Comparison of ENCODE assay signal across 15 mouse cellular contexts in the genomic region with DNA sequence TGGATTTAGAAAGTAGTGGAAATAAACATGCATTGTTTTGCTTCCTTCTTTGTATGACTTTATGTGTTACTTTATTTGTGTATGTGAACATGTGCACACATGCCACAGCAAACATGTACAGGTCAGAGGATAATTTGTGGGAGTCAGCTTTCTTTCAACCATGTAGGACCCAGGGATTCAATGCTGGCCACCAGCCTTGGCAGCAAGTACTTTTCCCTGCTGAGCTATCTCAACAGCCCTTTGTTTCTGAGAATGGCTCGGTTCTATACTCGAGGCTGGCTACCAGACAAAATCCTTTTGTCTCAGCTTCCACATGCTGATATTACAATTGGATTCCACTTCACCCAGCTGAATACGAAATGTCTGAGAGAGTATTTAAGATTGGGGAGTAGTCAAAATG.
DNase-seq lines count a peak whose midpoint lies in the region; ATAC-seq and TF ChIP-seq lines count a peak whose summit lies in the region.
"Had no signal": no experiment of that assay in that cellular context is flagged by ENCODE, and none has a peak within 500 bp of the region (broad histone marks: within the 10 kb centered on the region; RNA-seq: fewer than 3 reads in every experiment).

No protein-coding gene starts in this region.

- no peak overlapping the region for H3K4me3 ChIP-seq in hindbrain, postnatal 0 days (ENCODE audit: low read length)
- H3K4me3 ChIP-seq: embryonic facial prominence, embryonic 12.5 days; heart, embryonic 10.5 days; liver, embryonic 13.5 days; myocyte had no signal

- no peaks in the 10 kb centered on the region for H3K9me3 ChIP-seq in hindbrain, postnatal 0 days (ENCODE audit: low read length)
- H3K9me3 ChIP-seq: embryonic facial prominence, embryonic 12.5 days; heart, embryonic 10.5 days; liver, embryonic 13.5 days had no signal

- no peaks in the 10 kb centered on the region for H3K27me3 ChIP-seq in hindbrain, postnatal 0 days (ENCODE audit: insufficient read depth, low read length)
- H3K27me3 ChIP-seq: embryonic facial prominence, embryonic 12.5 days; liver, embryonic 13.5 days had no signal

- H3K36me3 ChIP-seq in hindbrain, postnatal 0 days (ENCODE audit: insufficient read depth, low read length), result no peaks in the 10 kb centered on the region
- H3K36me3 ChIP-seq: embryonic facial prominence, embryonic 12.5 days; G1E; heart, embryonic 10.5 days; liver, embryonic 13.5 days had no signal

- H3K9ac ChIP-seq in hindbrain, postnatal 0 days (replicated peaks; ENCODE audit: low read length), result no peak overlapping the region
- H3K9ac ChIP-seq: embryonic facial prominence, embryonic 12.5 days; liver, embryonic 13.5 days had no signal

- H3K4me2 ChIP-seq in hindbrain, postnatal 0 days (ENCODE audit: low read depth, low read length), result no peak overlapping the region
- H3K4me2 ChIP-seq: embryonic facial prominence, embryonic 12.5 days; liver, embryonic 13.5 days had no signal

- no peak for ATAC-seq in hindbrain, postnatal 0 days

- peak; percentile 7 for DNase-seq in embryo, embryonic 10 days (ENCODE audit: low spot score)
- DNase-seq in embryo, embryonic 9.5 days (ENCODE audit: extremely low spot score), result no peak
- peak; percentile 42 for DNase-seq in layer of hippocampus, adult 9-11 months
- DNase-seq in layer of hippocampus, adult 9-10 months (ENCODE audit: low spot score), result no peak
- DNase-seq in adipocyte (ENCODE audit: low spot score), result peak; percentile 4
- peak; percentile 39 for DNase-seq in hindbrain, postnatal 0 days (ENCODE audit: low spot score)
- DNase-seq in gastrocnemius, postnatal 25 days, result no peak
- DNase-seq in spleen, postnatal 36 days (ENCODE audit: low spot score in 2 of 2), result no peak
- DNase-seq: liver, embryonic 13.5 days; thymus, adult 18-20 months had no signal

- WGBS in hindbrain, postnatal 0 days, result 12% methylated on average over 3 of the region's 3 CpGs

- no peak for TF ChIP-seq CTCF in hindbrain, postnatal 0 days (IDR thresholded peaks at IDR 0.05; ENCODE audit: low read depth)

- H3K27ac ChIP-seq in hindbrain, postnatal 0 days, result no peak overlapping the region
- H3K27ac ChIP-seq: embryonic facial prominence, embryonic 12.5 days; heart, embryonic 10.5 days; liver, embryonic 13.5 days; macrophage had no signal

- H3K4me1 ChIP-seq in hindbrain, postnatal 0 days (ENCODE audit: insufficient read depth, low read length), result no peaks in the 10 kb centered on the region
- H3K4me1 ChIP-seq: embryonic facial prominence, embryonic 12.5 days; heart, embryonic 10.5 days; liver, embryonic 13.5 days had no signal

Comparison
In these comparisons a context has a peak if more than half of its experiments do, and no peak if none do; other contexts are left out.
1. DNase-seq: peak in embryo, embryonic 10 days (single experiment), layer of hippocampus, adult 9-11 months (single experiment), adipocyte (single experiment) and hindbrain, postnatal 0 days (single experiment); none in embryo, embryonic 9.5 days (single experiment), layer of hippocampus, adult 9-10 months (single experiment), gastrocnemius, postnatal 25 days (single experiment) and spleen, postnatal 36 days (0 of 2).